Mouse (Mus musculus) small intestine, adult 2 months (tissue): ENCODE measurements around the gene Pfn1.

Source experiments
- CTCF ChIP-seq: fragments of 200-500 bp; IDR thresholded peaks from 2 replicates; pipeline ENCODE4 v1.5.1; 2012; ENCODE audit warnings: low read depth, mild to moderate bottlenecking, control low read depth, inconsistent platforms, low read length, moderate library complexity, mixed read lengths; ENCODE audit not compliant: insufficient replicate concordance, insufficient read length; ENCODE audit errors: extremely low read depth
- POLR2A ChIP-seq: fragments of 200-500 bp; IDR thresholded peaks from 2 replicates; pipeline ENCODE4 v1.6.1; 2012; ENCODE audit warnings: low read depth, mild to moderate bottlenecking, control low read depth, inconsistent platforms, low read length, moderate library complexity

DNA sequence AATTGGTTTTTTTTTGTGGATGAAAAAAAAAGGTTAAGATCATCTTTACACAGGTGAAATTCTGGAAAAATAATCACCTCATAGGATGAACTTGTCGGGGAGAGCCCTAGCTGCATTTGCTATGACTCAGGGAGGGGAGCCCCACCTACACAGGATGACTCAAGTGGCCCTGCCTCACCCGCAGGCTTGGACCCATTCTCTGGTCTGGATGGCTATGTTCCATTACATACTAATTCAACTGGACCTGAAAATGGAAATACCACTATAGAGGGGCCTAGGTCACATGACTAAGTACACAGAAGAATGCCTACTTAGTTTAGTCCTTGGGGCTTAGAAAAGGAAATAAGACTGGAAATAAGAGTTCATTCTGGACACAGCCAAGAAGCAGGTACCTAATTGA, 3.1 kb downstream of the Pfn1 start:
- TF ChIP-seq CTCF (no peak), POLR2A (peak; percentile 27; the same call in 1 of the 2 replicates)
